Mouse (Mus musculus) heart, postnatal 0 days (tissue): ENCODE measurements around the gene Gm20479.

ENCODE experiments used
- CTCF ChIP-seq: IDR thresholded peaks from 2 replicates; pipeline ENCODE4 v1.5.1; 2016; ENCODE audit warnings: antibody characterized with exemption, control low read depth, low read depth
- EP300 ChIP-seq: IDR thresholded peaks from 2 replicates; pipeline ENCODE4 v1.6.1; 2016; ENCODE audit warnings: antibody characterized with exemption, low read depth

DNA sequence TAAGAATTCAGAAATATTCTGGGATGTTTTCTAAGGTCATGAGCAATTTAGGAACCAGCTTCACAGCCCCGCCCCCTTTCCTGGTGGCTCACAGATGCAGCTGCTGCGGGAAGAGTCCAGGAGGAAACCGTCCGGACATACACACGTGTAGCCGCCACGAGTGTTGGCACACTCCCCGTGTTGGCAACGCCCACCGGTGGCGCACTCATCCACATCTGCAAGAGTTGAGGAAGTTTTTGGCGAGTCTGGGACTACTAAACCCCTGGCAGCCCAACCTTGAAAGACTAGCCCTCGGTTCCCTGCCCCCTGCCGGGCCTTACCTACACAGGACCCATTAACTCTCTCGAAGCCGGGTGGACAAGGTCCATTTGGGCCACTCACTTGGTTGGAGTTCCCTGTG is 28.6 kb downstream of the Gm20479 start:
- TF ChIP-seq CTCF (no peak), EP300 (no peak)
